Mouse (Mus musculus): ENCODE data around the gene Pde10a.

GRCm38 (mm10) chr17:8541974-8542538 lies 16.9 kb downstream of the Pde10a start:
- no peak for TF ChIP-seq CTCF (conservative IDR thresholded peaks at IDR 0.05 in 1 of 2, IDR thresholded peaks at IDR 0.05 in 1 of 2; ENCODE audit: low read depth in 2 of 2, low read length in 2 of 2)
- no peak for TF ChIP-seq ELF1 (IDR thresholded peaks at IDR 0.05; ENCODE audit: low read depth, low read length)
- TF ChIP-seq TCF12 (IDR thresholded peaks at IDR 0.05; ENCODE audit: low read depth, low read length) = no peak
- TF ChIP-seq NRF1 (IDR thresholded peaks at IDR 0.05; ENCODE audit: low read depth, low read length) = no peak
- no peak for TF ChIP-seq EP300 (IDR thresholded peaks at IDR 0.05; ENCODE audit: low read length)
- no peak for TF ChIP-seq USF2 (conservative IDR thresholded peaks at IDR 0.05; ENCODE audit: low read depth, low read length)
- no peak for TF ChIP-seq BHLHE40 (IDR thresholded peaks at IDR 0.05; ENCODE audit: low read depth, low read length)
- no peak for TF ChIP-seq UBTF (IDR thresholded peaks at IDR 0.05; ENCODE audit: low read depth, low read length)
- no peak for TF ChIP-seq POLR2A (IDR thresholded peaks at IDR 0.05; ENCODE audit: low read depth, low read length)
- TF ChIP-seq POLR2AphosphoS2 (IDR thresholded peaks at IDR 0.05; ENCODE audit: low read depth, low read length) = no peak
- TF ChIP-seq ETS1 (conservative IDR thresholded peaks at IDR 0.05; ENCODE audit: low read depth, low read length) = no peak

All from CH12.LX (cell line).